Mouse (Mus musculus): ENCODE results near the gene Hapln1.

GRCm38 (mm10) chr13:89579115-89579514 is 39.5 kb downstream of the Hapln1 start:
- TF ChIP-seq CTCF (IDR thresholded peaks at IDR 0.05; ENCODE audit: low read depth) (no peak), EP300 (IDR thresholded peaks at IDR 0.05; ENCODE audit: low read depth) (no peak)
